Mouse (Mus musculus): ENCODE results near the gene Slc26a1. TPM values are rescaled to one million over a fixed set of nuclear protein-coding genes. Genes with fewer than 3 reads are reported as not detected.
"Not testable (repeated sequence)": the region's sequence is repeated elsewhere in the genome, so short reads cannot be mapped to it uniquely, and the experiment has no call there.

Gene Slc26a1
- total RNA-seq, 2 experiments from 2014 or later = 2.6 to 2.8 TPM

DNA sequence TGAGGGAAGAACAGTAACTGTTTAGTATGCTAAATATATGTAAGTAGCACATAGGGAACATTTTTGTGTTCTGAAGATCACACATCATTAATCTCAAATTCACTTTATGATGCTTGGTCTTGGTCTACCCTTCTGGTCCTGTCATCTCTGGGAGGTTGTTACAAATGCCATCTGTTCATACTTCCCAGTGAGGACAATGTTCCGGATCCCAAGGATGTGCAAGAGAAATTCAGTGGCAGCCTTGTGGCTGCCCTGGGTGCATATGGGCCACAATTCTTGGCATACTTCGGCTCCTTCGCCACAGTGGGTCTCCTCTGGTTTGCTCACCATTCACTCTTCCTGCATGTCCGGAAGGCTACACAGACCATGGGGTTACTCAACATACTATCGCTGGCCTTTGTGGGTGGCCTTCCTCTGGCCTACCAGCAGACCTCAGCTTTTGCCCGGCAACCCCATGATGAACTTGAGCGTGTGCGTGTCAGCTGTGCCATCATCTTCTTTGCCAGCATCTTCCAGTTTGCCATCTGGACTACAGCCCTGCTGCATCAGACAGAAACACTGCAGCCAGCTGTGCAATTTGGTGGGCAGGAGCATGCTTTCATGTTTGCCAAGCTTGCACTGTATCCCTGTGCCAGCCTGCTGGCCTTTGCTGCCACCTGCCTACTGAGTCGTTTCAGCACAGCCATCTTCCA lies 29.6 kb downstream of the Slc26a1 start:
- DNase-seq (ENCODE audit: extremely low spot score in 1 of 2, low spot score in 2 of 2) = no peak
- intact Hi-C loops (cut with DNase I) = no loop called here

GRCm38 (mm10) chr5:108643674-108644073 lies 31.7 kb downstream of the Slc26a1 start:
- intact Hi-C loops (cut with DNase I) = no loop called here
- no peak for DNase-seq (ENCODE audit: extremely low spot score in 1 of 2, low spot score in 2 of 2)

DNA sequence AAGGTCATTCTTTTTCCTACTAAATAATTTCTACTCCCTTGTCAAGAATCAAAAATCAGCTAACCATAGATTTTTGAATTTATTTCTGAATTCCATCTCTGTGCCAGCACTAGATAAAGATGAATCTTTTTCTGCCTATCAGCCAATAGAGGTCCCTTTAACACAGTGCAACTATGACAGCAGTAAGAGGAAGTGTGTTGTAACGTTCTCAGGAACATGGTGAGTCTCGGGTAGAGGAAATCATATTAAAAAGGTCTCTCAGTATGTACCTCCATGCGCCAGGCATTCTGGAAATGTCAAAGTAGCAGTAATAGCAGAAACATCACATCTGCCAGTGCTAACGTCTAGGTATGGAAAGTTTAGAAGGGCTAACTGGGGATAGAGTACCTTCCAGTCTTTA lies 39.2 kb downstream of the Slc26a1 start:
- intact Hi-C loops (cut with DNase I) = no loop called here
- no peak for DNase-seq (ENCODE audit: extremely low spot score in 1 of 2, low spot score in 2 of 2)

GRCm38 (mm10) chr5:108634088-108634487 lies 41.3 kb downstream of the Slc26a1 start:
- intact Hi-C loops (cut with DNase I); DNase-seq (ENCODE audit: extremely low spot score in 1 of 2, low spot score in 2 of 2): not testable (repeated sequence)

DNA sequence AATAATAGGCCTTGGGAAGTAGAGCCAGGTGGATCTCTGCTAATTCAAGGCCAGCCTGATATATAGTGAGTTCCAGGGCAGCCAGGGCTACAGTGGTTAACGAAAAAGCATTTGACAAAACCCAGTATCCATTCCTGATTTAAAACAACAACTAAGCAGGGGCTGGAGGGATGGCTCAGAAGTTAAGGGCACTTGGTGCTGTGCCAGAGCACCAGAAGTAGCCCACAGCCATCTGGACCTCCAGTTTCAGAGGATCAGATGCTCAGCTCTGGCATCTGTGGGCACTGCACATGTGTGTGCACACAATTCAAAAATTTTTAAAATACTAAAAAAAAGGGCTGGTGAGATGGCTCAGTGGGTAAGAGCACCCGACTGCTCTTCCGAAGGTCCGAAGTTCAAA lies 41.7 kb downstream of the Slc26a1 start:
- DNase-seq (ENCODE audit: extremely low spot score in 1 of 2, low spot score in 2 of 2) = no peak
- intact Hi-C loops (cut with DNase I) = no loop called here

GRCm38 (mm10) chr5:108629634-108630483 lies 45.5 kb downstream of the Slc26a1 start, which contains the start of the genes Gak and Tmem175:
Gak (minus strand) TSS chr5:108629755.
Tmem175 (plus strand) TSS chr5:108629770.
- intact Hi-C loops (cut with DNase I) = no loop called here
- DNase-seq (ENCODE audit: extremely low spot score in 1 of 2, low spot score in 2 of 2) = peak; percentile 87 to 96

GRCm38 (mm10) chr5:108628891-108629633 lies 46.3 kb downstream of the Slc26a1 start:
- intact Hi-C loops (cut with DNase I) = no loop called here
- no peak for DNase-seq (ENCODE audit: extremely low spot score in 1 of 2, low spot score in 2 of 2)

DNA sequence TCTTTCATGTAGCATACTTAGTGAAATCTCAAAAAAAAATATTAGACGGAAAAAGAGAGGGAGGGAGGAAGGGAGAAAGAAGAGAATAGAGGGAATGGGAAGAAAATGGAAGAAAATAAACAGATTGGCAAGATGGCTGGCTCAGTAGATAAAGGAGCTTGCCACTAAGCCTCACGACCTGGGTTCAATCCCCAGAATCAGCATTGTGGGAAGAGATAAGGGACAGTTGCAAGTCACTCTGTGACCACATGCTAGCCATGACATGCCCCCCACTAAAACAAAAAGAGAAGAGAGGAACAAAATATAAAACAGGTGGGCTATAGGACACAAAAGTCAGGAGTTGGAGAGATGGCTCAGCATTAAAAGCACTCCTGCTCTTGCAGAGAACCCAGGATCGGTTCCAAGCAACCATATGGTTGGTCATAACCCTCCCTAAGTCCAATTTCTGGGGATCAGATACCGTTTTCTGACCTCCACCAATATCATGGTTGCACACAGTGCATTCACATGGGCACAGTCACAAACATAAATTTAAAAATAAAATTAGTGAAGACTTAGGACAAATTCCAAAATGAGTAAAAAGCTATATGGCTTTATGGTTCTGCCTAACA lies 49.2 kb downstream of the Slc26a1 start:
- no peak for DNase-seq (ENCODE audit: extremely low spot score in 1 of 2, low spot score in 2 of 2)
- intact Hi-C loops (cut with DNase I) = no loop called here

DNA sequence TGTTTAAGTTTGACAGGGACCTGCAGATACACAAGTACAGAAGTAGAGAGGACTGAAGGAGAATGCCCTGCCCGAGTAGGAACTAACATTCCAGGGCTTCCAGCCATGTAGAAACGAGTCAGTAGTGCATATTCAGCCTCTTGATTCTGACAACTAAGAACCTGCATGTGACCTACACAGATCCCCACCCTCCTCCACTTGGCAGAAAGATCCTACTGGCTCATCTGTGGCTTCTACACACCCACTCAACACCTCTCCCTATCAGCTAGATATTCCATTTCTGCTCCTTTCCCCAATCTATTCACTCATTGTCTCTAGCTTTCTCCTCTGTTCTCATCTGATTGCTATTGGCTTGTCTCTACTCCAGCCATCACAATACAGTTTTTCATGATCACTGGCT lies 53.5 kb downstream of the Slc26a1 start:
- no peak for DNase-seq (ENCODE audit: extremely low spot score in 1 of 2, low spot score in 2 of 2)
- intact Hi-C loops (cut with DNase I) = no loop called here

Other genes starting within 250 kb of the Slc26a1 start
- 100 to 1,000 TPM; 252 to 262 TPM for gene Atp5k, start 241.1 kb downstream of the Slc26a1 start, total RNA-seq (2021)
- gene Mfsd7a, start 226.7 kb downstream of the Slc26a1 start, total RNA-seq (2021) = under 1 TPM; 0.14 to 0.30 TPM
- gene Pcgf3, start 214.3 kb downstream of the Slc26a1 start, total RNA-seq (2021) = 10 to 100 TPM; 61.4 to 67.5 TPM
- gene Cplx1, start 125.5 kb downstream of the Slc26a1 start, total RNA-seq (2021) = 100 to 1,000 TPM; 381 to 412 TPM
- gene Gak, start 45.8 kb downstream of the Slc26a1 start, total RNA-seq (2021) = 10 to 100 TPM; 88.2 to 97.3 TPM
- 10 to 100 TPM; 36.9 to 38.7 TPM for gene Tmem175, start 45.8 kb downstream of the Slc26a1 start, total RNA-seq (2021)
- gene Idua, start 15.2 kb downstream of the Slc26a1 start, total RNA-seq (2021) = 1 to 10 TPM; 6.7 to 8.2 TPM
- 10 to 100 TPM; 52.6 to 54.6 TPM for gene Dgkq, start 5.9 kb downstream of the Slc26a1 start, total RNA-seq (2021)
- gene Fgfrl1, start 16.8 kb upstream of the Slc26a1 start, total RNA-seq (2021) = 10 to 100 TPM; 12.5 to 16.2 TPM
- not detected for gene Rnf212, start 99.4 kb upstream of the Slc26a1 start, total RNA-seq (2021)
- not detected for gene Tmed11, start 119.8 kb upstream of the Slc26a1 start, total RNA-seq (2021)
- gene Vmn2r8, start 133.3 kb upstream of the Slc26a1 start, total RNA-seq (2021) = not detected
- not detected for gene Vmn2r9, start 177.0 kb upstream of the Slc26a1 start, total RNA-seq (2021)

Data from left cerebral cortex, postnatal 10 days (tissue).